Mouse (Mus musculus) MEL-GATA-1-ER (cell line): Measurements from ENCODE around the gene 1190005I06Rik.

Source experiments
- DNase-seq: peaks from one replicate; pipeline ENCODE4 v3.0.0-alpha.2; 2012; ENCODE audit warnings: low read depth; ENCODE audit errors: extremely low read depth

1190005I06Rik gene

DNA sequence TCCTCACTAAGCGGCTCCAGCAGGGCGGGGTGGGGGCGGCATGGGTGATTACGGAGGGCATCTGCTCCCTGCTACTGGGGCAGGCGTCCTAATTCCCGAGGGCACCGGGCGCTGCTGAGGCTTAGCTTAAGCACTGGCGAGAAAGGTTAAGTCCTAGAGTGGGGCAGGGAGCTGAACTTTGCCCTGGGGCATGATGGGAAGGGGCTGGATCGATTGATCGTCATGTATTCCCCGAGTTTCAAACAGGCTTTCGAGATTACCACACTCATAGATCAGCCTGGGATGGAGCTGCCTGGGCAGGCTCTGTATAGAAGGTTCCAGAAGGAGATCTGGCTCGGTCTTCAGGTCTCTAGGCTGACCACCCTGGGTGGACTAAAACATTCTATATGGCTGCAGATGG is 25.3 kb downstream of the 1190005I06Rik start:
- DNase-seq: no peak

DNA sequence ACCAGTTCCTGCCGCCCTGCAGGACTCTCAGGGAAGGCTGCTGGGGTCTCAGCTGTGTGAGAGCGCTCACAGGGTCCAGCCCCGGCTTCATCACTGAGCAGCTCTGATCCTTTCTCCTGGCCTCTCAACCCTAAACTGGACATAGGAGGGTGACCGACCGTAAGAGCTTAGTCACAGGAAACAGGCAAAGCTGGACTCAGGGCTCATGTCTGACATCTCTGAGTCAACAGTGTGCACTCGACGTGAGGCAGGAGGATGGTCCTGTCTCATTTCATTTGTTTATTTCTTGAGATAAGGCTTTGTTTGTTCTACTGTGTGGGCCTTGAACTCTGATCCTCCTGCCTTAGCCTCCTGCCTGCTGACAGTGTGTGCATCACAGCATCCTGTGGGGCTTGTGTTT is 27.0 kb downstream of the 1190005I06Rik start:
- DNase-seq: no peak

DNA sequence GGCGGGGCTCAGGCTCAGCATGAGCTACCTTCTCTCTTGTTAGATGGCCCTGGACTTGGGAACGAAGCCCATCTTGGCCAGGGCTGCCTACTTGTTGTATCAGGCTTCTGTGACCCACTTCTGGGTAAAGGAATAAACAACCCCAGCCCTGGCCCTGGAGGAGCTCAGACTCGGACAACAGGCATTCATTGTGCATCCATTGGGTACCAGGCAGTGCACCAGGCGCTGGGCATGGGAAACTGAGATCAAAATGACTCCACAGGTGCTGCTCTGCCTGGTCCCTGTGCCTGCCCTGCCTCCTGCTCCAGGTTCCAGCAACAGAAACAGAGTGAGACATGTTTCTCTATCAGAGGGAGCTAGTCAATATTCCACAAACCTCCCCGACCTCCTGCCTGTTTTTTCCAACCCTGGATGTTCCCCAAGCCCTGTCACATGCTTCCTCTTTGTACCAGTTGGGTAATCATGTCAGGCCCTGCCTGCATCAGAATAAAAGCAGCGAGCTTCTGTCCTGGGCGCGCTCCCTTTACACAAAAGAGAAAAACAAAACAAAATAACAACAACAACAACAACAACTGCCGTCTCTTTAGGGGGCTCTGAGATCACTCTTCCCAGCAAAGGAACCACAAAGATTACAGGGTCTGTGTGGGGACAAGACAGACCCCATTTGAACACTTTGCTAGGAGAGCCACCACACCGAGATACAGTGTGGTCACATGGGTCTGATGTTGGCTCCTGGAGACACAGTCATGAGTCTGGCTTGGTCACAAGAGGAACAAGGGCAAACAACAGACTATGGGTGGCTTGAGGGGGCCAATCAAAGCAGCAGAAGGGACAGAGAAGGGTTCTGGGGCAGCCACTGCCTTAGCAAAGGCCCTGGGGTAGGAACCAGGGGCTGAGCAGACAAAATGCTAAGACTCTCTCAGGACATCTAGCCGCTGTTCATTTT is 27.9 kb downstream of the 1190005I06Rik start:
- no peak for DNase-seq

DNA sequence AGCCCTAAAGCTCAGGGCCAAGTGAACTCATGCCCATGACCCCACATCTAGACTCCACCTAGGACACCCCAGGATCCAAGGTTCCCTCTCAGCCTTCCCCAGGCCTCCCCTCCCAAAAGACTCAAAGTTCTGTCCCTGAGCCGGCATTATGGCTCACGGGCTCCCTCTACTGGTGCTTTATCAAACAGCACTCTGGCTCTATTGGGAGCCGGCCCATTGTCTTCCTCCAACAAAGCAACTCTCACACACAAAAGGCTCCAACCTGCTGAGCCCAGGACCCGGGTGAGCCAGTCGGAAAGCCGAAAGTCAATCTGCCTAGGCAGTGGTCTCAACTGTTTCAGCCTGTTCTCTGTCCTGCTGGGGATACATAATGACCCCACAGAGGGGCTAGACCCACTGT is 29.3 kb downstream of the 1190005I06Rik start:
- no peak for DNase-seq

DNA sequence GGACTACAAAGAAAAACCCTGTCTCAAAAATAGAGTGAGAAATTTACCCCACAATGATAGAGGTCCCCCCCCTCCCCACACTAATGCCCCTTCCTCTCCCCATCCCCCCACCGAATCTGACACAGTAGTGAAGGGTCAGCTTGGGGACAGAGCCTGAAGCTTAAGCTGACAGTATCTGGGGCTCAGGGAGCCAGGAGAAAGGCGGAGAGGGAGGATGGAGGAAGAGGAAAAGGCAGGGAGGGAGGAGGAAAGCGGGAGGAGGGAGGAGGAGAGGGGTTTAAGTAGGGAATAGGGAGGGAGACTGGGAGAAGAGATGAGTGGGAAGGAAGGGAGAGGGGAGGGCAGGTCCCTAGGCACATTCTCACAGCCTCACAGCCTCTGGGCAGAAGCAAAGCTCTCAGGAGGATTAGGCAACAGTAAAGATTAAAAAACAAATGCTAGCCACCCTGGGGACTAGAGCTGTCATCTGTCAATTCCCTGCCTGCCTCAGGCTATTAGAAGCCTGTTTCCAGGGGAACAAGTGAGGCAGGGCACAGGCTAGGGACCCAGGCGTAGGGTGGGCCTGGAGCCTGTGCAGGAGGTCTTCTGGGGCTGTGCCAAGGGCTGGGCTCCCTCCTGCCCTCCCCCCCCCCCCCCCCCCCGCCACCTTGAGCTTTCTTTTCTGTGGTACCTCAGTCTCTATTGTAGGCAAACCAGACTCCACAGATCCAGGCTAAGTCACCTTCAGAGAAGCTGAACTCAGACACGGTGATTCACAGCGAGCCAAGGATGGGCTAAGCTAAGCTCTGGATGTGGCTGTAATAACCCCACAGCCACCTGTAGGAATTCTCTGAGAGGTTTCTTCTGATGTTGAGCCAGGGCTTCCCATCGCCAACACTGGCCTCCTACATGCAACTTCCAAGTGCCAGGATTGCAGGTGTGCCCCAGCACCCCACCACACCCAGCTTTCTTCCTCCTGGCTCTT is 30.5 kb downstream of the 1190005I06Rik start:
- no peak for DNase-seq

DNA sequence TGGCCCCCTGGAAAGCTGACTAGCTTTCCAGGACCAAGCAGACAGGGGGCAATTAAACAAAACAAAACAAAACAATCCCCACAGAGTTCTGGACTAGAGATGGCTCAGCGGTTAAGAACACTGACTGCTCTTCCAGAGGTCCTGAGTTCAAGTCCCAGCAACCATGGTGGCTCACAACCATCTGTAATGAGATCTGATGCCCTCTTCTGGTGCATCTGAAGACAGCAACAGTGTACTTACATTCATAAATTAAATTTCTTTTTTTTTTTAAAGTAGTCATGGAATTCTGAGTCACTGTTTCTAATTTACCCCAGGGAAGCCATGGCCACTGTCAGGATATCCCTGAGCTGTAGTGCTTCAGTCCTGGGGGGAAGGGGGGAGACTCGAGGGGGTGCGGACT is 32.9 kb downstream of the 1190005I06Rik start:
- DNase-seq: no peak

DNA sequence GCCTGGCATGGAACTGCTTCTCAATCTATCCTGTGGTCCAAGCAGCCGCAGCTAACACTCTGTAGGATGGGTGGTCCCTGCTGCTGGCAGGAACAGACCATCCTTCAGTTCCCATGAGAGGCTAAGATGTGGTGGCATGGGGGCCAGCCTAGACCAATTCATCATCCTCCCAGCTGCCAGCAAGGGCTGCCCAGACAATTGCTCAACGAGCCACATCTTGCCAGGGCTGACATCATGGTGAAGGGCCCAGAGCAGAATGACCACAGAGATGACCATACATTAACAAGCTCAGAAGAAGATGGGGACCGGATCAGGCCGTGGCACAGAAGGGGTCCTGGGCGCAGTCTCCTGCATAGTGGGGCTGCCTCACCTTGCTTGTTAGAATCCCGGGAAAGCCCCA is 36.6 kb downstream of the 1190005I06Rik start:
- DNase-seq: no peak

DNA sequence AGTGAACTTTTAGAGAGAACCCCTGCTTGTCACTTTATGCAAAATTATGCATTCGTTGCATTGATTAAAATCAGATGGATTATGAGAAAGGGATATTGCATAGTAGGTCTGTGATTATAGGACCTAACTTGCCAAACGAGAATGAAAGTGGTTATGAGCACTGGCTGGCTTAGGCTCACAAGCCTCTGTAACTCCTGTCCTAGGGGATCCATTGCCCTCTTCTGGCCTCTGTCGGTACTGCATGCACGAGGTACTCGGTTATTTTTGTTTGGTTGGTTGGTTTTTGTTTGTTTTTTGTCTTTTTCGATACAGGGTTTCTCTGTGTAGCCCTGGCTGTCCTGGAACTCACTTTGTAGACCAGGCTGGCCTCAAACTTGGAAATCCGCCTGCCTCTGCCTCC is 39.5 kb downstream of the 1190005I06Rik start:
- DNase-seq: peak; percentile 58

DNA sequence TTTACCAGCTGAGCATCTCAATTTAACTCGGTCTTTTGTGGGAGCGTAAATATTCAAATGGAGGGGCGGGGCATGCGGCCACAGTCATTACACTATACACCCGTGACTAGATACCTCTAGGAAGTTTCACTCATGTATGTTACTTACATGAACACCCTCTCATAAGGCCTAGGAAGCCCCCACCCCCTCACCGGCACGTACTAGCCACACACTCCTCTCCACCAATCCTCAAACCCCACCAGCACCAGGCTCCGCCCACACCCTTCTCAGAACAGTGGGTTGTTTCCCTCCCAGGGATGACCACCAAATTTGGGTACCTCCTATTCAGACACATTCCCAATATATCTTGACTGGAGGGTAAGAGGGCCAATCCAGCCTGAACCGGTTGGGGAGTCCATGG is 40.0 kb downstream of the 1190005I06Rik start:
- peak; percentile 31 for DNase-seq

DNA sequence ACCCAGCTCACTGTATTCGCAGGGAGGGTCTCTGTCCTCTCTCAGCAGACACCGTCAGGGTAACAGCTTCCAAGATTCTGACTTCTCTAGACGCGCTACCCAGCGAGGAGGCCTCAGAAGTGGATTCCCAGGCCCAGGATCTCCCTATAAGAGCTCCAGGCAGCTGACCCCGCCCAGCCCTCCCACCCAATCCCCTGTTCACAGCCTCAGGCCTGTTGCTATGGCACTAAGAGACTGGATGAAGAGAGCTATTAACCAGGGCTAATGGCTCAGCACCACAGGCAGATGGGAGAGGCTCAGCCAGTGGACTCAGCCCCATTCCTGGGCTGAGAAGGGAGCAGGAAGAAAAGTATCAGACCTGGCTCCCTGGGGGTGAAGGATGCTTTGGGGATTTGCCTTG is 44.8 kb downstream of the 1190005I06Rik start:
- DNase-seq: no peak

DNA sequence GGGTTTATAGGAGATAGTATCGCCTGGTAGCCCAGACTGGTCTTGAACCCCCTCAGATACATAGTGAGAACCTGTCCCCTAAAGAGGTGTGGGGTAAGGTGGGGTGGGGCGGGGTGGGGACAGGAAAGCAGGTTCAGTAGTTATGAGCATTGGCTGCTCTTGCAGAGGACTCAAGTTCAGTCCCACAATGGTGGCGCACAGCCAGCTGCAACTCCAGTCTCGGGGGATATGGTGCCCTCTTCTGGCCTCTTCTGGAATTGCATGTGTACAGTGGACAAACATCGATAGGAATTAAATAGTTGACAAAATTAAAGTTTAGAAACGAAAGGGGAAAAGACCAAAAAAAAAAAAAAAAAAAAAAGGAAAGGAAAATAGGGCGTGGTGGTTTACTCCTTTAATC is 47.9 kb downstream of the 1190005I06Rik start:
- DNase-seq: peak; percentile 62

DNA sequence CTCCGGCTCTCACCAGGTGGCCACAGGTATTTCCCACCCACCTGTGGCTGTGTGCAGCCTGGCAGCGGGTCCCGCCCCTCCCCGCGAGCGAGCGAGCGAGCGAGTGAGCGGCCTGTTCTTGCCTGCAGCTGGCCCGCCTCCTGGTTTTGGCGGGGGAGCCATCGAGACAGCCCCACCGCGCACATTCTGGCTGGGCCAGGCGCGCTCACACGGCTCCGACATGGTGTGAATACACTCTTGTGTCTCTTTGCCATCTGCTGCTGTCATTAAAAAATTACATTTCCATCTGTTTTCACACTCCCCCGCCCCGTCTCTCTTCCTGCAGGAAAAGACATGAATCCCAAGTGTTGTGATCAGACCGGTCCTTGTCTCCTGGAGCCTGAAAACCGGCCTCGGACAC is 48.9 kb downstream of the 1190005I06Rik start:
- DNase-seq: no peak

DNA sequence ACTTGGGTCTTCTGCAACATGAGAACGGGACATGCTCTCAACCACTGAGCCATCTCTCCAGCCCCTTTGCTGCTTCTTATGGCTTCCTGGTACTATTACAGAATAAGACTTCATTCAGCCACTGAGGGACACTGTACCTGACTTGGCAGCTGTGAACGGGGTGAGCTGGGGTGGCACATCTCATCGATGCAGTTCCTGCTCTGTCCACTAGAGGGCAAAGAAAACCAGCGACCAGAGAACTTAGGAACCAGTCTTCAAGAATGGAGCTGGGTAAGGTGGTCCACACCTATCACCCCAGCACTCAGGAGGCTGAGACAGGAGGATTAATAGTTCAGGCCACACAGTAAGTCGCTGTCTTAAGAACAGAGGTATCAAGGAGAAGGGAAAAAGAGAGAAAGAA is 51.5 kb downstream of the 1190005I06Rik start:
- peak; percentile 54 for DNase-seq

DNA sequence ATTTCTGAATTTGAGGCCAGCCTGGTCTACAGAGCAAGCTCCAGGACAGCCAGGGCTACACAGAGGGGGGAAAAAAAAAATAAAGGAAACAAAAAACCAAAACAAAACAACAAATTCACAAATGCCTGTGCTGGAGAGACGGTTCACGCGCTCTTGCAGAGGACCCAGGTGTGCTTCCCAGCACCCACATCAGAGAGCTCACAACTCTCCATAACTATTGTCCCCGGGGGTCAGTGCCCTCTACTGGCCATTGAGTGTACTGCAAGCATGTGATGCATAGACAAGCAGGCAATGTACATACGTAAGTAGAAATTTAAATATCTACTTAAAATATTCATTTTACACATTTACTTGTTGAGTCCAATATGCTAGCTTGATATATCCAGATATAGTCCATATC is 52.9 kb downstream of the 1190005I06Rik start:
- DNase-seq: no peak

DNA sequence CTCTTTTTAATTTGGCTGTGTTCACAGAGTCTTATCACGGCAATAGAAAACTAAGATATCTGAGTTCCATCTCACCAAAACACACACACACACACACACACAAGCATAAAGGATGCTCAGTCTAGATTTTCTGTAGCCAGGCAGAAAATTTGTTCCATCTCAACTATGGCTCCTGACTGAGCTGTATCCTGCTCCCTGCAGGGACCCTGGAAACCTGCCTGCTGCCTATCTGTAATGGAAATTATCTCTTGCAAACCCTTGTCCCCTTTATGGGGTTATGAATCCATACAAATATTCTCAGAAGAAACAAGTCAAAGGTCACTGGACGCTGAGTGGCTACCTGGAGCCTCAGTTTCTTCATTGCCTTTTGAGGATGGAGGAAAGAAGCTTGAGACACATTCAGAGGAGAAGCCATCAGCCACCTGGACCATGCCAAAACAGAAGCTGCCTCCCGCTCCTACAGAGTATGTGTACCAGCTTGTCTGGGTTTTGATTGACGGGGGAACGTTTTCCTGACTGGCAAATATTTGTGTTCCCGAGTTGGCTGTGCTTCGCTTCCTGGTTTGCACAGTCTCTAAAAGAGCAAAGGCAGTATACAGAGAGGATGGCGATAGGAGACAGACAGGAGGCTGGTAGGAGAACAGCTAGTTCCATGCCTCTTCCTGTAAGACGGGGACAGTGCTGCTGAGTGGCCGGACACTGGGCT is 55.7 kb downstream of the 1190005I06Rik start:
- DNase-seq: no peak

DNA sequence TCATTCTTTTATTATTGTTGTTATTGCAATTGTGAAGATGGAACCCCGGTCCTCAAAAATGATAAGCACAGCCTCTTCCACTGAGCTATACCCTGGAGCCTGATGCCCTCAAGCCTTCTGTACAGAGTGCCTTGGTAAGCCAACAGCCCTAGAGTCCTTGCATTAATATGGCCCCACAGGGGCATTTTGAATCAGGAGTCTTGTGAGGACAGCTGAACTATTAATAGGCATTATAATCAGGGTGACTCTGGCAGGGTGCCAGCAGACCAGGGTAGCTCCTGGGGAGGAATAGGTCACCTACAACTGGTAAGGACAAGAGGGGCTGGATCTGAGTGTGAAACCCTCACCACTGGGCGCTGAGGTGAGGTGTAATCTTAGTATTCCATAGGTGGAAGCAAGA is 57.5 kb downstream of the 1190005I06Rik start:
- DNase-seq: no peak

DNA sequence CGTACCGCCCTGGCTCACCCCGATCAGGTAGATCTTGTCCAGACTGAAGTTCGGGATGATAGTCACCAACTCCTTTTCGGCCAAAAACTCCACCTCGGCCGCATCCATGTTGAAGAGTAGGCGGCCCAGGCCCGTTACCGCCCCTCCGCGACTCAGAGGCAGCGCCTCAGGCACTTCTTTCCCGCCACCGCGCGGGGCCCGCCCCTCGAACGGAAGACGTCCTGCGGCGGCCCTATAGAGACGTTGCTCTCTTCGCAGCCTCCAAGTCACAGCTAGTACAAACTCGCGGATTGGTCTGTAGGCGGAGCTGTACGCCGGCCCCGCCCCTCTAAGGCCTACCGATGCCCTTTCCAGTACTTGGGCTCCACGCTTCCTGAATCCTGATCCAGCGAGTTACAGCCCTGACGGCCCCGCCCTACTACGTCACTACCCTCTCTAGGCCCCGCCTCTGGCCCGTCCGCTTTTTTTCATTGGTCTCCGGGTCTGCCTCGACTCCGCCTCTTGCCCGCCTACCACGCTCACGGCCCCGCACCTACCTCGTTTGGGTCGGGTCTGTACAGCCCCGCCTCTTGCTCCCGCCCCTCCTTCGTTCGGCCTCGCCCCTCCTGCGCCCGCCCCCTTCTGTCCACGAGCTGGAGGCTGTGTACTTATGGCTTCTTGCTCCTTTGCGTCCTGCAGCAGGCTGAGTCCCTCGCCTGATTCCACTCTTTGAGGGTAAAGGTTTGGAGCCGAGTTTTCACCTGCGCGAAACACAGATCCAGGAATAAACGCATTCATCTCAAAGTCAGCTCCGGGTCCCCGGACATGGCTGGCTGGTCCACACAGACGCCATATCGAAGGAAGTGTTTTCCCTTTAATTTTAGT is 58.3 kb downstream of the 1190005I06Rik start, which contains the start of gene Gins2:
Gins2 (minus strand) TSS at position 397 of the 864 bp plus-strand sequence.
- peak; percentile 98 for DNase-seq

DNA sequence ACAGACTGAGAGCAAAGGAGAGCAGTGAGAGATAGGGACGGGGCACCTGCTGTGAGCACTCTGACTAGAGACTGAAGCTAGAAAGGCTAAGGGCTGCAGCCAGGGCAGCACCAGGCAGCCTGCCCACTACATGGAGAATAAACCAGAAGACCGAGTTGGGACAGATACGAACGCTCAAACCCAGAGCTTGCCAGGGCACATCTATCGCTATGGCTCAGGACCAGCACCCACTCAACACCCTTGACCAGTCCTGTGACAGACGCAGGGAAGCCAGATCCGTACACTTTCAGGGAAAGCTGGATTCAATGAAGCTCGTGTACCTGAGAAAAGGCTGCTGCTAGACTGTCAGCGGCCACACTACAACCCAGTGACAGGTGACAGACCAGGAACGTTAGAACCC is 61.9 kb downstream of the 1190005I06Rik start:
- DNase-seq: no peak

DNA sequence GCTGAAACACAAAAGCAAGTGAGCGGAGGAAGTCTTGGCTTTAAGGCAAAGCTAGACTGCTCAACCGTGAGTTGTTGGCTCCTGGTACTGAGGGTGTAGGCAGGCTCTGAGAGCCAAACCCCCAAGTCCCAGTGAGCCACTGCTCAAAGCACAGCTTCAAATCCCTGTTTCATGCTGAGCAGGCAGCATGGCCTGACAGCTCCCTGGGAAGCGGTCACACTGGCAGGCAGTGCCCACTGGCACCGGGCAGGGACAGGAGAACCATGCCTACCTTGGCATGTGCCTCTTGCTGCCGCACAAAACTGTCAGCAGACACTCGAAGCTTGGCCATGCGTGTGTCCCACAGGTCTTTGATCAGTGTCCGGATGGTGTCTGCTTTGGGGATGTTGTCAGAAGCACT is 65.6 kb downstream of the 1190005I06Rik start:
- DNase-seq: no peak

DNA sequence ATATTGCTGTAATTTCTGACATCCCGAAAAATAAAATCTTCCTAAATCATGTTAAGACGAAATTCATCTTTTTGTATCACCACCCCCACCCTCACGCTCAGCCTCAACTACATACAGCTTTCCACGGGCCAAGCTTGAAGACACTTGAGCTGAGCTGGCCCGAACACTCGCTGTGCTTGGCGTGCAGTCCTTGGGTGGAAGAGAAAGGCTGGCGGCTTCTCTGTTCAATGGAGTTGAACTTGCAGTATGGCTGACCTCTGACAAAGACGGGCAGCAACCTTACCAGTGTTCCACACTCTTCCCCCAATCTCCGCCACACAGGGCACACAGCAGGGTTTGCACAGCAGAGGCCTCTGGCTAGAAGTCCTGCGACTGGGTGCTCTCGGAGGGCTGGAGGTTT is 66.1 kb downstream of the 1190005I06Rik start:
- DNase-seq: no peak
